Mouse (Mus musculus) adrenal gland, postnatal 4 days (tissue): ENCODE data around the gene Hhipl1. TPM values are rescaled to one million over a fixed set of nuclear protein-coding genes. Genes with fewer than 3 reads are reported as not detected.

Experiments
- DNase-seq, 2 experiments: peaks; one replicate each; pipeline ENCODE4 v3.0.0; 2021 to 2022; ENCODE audit warnings: low spot score in 2 of 2, mixed read lengths in 2 of 2
- total RNA-seq, 2 experiments: library from RNA; stranded (reverse); gene quantifications; 2 replicates each; pipeline ENCODE4 v1.2.3; 2021

Gene Hhipl1
- total RNA-seq, 2 experiments from 2014 or later: 1.1 to 1.3 TPM

DNA sequence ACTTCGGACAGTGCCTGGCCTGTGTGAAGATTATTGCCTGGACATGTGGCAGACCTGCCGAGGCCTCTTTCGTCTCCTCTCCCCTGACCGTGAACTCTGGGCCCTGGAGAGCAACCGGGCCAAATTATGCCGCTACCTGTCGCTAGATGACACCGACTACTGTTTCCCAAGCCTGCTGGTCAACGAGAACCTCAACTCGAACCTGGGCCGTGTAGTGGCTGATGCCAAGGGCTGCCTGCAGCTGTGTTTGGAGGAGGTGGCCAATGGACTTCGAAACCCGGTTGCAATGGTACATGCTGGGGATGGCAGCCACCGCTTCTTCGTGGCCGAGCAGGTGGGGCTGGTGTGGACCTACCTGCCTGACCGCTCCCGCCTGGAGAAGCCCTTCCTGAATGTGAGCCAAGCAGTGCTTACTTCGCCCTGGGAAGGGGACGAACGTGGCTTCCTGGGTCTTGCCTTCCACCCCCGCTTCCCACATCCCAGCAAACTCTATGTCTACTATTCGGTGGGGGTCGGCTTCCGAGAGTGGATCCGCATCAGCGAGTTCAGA, 5.7 kb downstream of the Hhipl1 start:
- DNase-seq: no peak

DNA sequence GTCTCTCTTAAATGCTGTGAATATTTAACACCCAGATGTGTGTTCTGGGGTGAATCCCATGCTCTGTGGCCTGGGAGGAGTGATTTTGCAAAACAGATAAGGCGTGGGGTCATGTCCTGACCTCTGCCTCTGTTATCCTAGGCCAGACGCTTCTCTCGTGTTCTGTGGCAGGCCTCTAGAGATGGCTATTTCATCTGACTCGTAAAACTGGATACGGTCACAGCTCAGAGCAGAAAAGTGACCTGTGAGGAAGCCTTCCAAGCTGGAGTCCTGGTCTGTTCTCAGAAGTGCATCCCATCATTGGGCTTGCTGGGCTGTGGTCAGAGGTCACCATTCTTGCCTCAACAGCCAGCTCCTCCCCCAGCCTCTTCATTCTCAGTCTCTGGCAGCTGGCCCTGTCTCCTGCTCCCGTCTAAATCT, 6.4 kb downstream of the Hhipl1 start:
- DNase-seq: no peak

DNA sequence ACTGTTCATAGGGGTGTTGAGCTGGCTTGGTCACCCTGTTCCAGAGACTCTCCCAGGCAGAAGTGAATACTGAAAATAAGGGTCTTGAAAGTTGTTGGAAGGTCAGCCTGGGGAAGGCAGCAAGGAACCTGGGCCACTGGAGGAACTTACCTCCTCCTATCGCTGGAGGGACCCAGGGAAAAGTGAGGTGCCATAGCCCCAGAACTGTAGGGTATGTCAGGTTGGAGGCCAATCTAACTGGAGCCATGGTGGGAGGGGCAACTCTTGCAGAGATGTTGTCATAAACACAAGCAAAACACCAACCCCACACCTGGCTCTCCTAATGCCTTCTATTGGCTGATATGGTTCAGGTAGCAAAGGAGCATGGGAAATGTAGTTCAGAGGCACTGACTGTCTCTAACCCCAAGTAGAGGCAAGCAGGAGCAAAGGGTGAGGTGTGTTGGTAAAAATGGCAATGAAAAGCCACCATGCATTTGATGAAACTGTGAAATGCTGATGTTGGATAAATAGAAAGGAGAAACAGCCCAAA, 7.2 kb downstream of the Hhipl1 start:
- no peak for DNase-seq

DNA sequence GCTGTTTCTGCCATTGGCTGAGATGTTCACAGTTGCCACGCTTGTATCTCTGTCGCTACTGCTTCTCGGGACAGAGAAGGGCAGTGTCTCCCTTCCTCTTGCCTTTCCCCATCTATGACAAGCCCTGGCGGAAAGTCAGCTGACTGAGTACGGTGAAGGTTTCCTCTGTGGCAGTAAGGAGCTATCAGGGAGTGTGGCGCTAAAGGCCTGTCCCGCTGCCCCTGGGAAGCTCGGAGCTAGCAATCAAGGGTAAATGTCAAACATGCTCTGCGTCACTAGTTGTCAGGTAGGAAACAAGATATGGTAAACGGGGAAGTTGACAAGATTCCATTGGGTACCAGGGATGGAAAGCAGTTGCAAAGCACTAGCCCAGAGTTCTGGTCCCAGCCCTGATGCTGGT, 9.7 kb downstream of the Hhipl1 start:
- no peak for DNase-seq

DNA sequence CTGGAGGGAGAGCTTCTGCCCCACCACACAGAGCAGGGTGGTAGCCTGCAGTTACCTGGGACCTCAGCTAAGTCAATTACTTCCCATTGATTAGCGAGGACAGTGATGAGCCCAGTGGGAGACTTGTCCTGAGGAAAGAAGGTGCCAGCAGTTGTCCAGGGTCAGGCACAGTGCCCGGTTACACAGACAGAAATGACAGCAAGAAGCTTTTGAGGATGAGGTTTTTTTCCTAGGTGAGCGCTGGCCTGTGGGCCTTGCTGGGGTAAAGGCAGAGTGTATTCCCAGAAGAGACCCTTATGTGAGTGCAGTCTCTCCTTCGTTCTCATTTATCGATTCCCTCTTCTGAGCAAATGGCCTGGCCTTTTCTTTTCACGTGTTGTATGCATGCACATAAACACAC, 10.6 kb downstream of the Hhipl1 start:
- DNase-seq: no peak

DNA sequence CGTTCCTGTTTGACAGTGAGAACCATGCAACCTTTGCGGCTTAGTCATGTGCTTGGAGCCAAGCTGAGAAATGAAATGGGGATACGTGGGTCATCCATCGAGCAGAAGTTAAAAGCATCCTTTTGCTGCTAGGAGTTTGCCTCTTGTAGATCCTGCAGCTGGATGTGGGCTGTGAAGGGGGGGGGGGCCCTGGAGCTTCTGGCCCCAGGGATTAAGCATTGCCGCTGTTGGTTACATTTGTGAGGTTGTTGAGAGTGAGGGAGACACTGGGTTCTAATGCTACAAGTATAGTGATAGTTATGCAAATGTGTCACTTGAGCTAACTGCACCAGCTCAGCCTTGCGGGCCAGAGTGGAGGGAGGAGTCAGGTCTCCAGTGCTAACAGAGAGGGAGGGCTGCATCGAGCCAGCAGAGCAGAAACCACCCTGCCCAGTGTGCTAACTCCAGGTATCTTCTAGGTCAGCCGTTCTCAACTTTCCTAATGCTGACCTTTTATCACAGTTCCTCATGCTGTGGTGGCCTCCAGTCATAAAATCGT, 11.2 kb downstream of the Hhipl1 start:
- no peak for DNase-seq

DNA sequence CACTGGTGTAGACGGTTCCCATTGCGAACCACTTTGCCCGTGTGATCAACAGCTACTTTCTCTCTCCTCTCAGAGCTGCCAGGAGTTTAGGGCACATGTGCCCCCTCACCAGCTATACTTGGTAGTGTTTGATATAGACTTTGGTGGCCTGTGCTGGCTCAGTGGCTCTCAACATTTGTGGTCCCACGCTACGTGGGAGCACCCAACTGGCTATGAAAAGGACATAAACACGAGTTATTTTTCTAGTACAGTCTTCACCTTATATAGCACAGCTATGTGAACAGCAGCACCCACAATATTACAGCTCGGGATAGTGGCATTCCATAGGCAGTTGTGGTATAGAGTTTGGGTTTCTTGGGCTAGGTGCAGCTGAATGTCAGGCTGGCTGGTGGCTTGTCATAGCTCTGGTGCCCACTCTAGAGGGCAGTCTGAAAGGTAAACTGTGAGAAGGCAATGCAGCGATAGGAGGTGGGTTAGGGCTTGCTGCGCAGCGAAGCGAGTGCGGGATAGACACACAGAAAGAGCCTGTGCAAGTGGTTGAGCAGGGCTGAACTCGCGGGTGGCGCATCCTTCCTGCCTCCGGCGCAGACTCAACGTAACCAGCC, 11.9 kb downstream of the Hhipl1 start:
- DNase-seq: no peak

DNA sequence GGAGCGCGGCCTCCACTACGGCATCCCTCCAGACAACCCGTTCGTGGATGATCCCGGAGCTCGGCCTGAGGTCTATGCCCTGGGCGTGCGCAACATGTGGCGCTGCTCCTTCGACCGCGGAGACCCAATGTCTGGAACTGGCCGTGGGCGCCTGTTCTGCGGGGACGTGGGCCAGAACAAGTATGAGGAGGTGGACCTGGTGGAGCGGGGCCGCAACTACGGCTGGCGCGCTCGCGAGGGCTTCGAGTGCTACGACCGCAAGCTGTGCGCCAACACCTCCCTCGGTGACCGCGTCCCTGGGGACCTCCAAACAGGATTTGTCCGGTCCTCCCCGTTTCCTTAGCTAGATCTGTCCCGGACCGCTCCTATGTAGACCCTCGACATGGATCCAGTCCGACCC, 12.4 kb downstream of the Hhipl1 start:
- no peak for DNase-seq

DNA sequence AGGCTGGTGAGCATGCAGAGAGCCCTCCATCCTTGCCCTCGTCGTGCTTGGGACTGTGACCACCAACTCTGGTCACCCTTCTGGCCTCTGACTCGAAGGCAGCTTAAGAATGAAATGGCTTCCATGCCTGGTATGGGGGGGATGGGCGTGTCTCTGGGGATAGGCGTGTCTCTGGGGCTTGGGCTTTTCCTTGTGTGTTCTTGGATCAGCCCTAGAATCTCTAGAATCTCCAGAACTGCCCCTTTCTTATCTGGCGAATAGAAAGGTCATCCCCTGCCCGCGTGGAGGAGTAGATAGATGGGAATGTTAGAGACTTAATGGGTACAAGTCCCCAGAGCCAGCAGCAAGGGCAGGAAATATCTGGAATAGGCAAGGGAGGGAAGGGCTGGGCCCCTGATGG, 14.0 kb downstream of the Hhipl1 start:
- DNase-seq: no peak

DNA sequence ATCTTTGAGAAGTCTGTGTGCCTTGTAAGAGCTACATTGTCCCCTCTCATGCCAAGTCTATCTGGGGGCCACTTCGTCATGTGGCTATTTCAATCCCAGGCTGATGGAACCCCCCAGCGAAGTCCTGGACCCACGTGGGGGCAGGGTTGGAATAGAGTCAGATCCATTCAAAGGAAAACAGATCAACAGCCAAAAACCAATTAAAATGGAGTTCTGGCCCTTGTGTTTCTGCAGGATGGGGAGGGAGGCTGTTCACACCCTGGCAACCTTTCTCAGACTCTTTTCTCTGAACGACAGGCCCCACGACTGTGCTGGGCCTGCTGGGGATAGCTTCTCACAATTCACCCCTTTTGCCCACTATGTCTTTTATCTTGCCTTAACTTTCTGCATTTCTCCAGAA, 20.3 kb downstream of the Hhipl1 start:
- no peak for DNase-seq

DNA sequence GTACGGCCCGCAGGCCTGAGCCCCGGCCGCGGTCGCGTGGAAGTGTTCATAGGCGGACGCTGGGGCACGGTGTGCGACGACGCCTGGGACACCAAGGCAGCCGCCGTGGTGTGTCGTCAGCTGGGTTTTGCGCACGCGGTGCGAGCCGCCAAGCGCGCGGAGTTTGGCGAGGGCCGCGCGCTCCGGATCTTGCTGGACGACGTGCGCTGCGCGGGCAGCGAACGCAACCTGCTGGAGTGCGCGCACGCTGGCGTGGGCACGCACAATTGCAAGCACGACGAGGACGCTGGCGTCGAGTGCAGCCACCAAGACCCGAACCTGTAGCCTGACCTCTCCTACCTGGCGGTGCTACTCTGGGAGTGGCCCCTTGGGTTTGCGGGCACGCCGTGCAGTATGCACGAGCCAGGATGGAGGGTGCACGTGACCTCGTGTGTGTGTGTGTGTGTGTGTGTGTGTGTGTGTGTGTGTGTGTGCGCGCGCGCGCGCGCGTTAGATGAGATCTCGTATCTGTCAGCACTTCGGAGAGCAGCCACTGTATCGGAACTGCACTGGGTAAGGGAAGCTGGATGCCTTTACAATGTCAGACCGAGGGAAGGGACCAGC, 21.9 kb downstream of the Hhipl1 start:
- DNase-seq: no peak

DNA sequence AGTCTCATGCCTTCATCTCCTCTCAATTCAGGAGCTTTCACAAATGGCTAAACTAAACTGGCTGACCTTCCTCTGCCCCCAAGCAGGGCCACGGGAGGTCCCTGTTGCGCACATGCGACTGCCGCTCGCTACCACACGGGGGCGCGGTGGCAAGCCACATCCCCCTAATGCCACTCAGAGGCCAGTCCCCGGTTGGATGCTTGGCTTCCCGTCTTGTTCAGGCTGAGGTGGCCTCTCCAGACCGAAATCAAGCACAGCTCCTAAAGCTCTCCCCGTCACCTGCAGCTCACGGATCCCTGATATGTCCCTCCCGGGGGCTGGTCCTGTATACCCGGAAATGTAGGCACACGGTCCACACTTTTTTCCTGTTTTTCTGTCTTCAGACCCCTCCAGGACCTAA, 27.0 kb downstream of the Hhipl1 start:
- peak; percentile 68 to 81 for DNase-seq

DNA sequence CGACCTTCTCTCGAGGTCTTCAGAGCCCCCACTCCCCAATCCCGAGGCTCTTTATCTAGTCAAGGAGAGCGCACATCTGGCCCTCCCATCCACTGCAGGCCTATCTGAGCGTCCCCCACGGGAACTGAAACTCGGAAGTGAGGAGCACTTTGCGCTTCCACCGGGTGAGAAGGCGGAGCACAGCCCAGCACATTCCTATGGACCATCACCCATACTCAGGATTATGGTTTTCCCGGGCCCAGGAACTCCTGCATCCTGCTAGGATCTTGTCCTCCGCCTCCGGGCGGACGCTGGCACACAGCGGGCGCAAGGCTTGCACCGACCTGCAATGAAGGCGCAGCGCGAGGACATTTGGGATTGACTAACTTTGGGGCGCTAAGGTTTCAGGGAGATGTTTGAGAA, 27.4 kb downstream of the Hhipl1 start:
- no peak for DNase-seq

DNA sequence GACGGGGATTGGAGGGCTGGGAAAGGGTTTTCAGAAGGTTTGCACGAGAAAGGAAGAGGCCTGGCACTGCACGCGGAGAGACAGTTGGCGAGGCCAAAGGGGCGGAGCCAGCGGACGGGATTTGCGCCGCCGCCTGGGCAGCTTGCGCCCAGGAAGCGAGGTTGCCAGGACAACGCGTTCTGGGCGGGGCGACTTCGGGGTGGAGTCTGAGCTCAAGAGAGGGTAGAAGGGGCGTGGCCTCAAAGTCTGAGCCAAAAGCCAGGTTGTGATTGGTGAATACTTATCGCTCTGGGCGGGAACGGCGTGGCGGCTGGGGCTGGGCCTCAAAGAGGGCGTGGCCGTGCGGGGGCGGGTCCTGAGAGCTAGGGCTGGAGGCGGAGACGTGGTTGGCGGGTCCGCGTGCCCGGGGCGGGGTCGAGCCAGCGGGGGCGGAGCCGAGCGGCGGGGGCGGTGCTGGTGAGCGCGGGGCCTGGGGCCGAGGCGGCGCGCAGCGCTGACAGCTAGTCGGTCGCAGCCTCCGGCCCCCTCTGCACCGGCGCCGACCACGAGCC, 27.9 kb downstream of the Hhipl1 start, which contains the start of gene Cyp46a1:
TSS of gene Cyp46a1 (plus strand) at position 487 of the 551 bp plus-strand sequence.
- peak; percentile 99 for DNase-seq

DNA sequence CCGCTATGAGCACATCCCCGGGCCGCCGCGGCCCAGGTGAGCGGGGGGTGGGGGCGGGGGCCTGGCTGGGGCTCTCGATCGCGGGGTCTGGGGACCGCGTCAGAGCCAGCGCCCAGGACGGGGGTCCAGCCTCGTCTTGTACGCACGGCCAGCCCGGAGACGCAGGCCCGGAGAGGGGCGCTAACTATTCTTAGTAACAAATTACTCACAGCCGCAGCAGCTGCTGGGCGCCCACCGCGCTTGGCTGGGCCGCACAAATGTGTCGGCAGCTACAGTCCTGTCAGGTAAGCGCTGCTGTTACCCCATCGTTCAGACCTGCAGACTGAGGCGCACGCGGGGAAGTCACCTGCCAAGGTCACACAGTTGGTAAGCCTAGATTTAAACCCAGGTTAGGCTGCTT, 28.5 kb downstream of the Hhipl1 start:
- DNase-seq: no peak

DNA sequence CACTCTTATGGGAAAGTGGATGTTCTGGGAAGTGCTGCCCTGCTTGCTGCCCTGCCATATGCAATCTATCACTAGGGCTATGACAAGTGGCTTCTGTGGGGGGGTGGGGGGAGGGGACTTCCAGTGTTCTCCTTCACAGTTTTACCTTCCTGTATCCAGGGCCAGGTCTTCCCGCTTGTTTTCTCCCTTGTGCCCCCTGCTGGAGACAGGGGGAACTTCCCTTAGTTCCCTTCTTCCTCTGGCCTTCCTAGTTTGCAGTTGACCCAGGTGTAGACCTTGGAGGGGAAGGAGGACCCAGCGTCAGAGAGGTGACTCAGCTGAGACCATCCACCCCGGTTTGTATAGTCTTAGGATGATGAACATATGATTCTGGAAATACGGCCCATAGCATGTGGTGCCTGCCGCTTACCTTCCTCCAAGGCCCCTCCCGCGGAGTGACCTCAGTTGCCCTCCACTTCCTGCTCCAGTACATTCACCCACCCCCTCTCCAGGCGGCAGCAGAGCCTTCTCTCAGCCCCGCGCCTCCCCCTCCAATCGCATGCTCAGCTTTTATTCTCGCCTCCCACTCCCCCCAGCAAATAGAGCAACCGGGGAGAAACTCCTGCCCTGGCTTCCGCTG, 32.6 kb downstream of the Hhipl1 start:
- DNase-seq: no peak

DNA sequence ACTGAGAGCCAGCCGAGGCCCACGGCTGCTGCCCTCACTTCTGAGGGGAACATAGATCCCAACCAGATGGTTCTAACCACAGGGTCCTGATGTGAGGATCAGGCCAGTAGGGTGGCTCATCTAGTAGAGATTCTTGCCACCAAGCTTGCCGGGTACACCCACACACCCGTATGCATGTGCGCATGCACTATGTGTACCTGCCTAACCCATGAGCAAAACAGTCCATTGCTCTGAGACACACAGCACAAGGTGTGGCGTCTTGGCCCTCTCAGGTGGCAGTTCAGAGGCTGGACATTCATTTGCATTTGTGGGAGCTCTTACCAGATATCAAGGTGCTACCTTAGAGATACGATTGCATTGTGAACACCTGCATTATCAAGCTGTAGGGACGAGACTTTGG, 42.1 kb downstream of the Hhipl1 start:
- no peak for DNase-seq

DNA sequence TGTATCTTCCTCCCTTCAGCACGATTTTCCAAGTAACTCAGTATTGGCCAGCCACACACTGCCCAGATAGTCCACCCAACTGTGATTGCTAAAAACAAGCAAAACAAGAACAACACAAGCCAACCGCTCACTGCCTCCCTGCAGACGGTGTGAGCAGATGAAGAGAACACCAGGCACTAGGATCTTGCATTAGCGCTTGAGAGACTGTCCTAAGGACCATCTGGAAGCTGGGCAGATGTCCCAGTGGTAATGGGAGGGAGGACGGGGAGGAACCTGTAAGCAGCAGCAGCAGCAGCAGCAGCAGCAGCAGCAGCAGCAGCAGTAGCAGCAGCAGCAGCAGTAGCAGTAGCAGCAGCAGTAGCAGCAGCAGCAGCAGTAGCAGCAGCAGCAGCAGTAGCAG, 43.0 kb downstream of the Hhipl1 start:
- DNase-seq: no peak

DNA sequence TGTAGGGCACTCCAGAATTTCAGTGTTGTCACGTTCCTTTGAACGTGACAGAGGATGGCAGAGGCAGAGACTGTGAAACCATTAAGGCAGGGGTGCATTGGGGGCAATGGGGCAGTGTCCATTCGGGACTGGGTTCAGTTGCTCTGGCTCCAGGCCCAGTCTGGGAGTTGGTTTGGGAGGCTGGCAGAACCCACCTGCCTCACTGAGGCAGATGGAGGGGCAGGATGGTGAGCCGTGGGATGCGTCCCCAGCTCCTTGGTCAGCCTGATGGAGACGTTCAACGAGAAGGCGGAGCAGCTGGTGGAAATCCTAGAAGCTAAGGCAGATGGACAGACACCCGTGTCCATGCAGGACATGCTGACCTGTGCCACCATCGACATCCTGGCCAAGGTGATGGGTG, 44.9 kb downstream of the Hhipl1 start:
- DNase-seq: no peak

DNA sequence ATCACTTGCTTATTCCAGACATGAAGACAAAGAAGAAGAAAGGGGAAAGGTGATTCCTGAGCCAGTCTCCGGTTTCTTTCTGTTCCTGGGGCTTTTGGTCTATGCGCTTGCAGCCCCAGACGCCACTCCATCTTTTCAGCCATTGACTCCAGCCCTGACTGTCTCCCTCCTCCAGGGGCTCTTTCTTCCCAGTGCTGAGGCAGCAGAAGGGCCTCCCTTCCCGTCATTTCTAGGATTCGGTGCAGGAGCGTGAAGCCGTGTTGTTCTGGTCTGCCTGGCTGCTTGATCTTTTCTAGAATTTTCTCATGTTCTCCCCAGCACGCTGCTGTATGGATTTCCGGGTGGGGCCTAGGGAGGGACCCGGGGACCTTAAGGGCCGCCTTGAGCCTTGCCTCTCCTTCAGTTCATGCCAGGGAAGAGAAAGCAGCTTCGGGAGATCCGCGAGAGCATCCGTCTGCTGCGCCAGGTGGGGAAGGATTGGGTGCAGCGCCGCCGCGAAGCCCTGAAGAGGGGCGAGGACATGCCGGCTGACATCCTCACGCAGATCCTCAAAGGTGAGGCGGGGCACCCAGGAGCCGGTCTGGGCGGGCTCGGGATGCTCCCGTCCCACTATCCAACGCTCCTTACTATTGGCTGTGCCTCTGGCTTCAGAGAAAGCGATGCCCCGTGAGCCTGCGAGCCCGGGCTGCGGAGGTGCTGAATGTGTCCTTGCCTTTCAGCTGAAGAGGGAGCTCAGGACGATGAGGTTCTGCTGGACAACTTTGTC, 46.5 kb downstream of the Hhipl1 start:
- no peak for DNase-seq

DNA sequence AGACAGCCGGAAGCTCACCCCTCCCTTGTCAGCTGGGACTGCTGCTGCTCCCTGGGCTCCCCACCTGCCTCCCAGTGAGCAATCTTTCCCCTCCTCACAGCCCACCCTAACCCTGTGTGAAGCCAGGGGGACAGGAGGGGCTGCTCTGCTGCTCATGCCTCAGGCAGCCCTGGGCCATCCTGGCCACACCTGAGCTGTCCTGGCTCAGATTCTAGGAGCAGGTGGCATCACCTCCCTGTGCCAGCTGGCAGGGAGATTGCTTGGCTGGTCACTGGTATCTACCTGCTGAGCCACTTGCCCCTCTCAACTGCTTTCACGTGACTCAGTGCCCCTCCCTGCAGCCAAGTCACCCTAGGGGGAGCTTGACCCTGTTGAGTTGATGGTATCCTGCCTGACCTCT, 48.2 kb downstream of the Hhipl1 start:
- no peak for DNase-seq
